Mouse (Mus musculus): ENCODE results near the gene Frrs1. TPM values are rescaled to one million over a fixed set of nuclear protein-coding genes. Genes with fewer than 3 reads are reported as not detected.

The Frrs1 gene
- polyA plus RNA-seq, 1 experiment, result 77.9 TPM

DNA sequence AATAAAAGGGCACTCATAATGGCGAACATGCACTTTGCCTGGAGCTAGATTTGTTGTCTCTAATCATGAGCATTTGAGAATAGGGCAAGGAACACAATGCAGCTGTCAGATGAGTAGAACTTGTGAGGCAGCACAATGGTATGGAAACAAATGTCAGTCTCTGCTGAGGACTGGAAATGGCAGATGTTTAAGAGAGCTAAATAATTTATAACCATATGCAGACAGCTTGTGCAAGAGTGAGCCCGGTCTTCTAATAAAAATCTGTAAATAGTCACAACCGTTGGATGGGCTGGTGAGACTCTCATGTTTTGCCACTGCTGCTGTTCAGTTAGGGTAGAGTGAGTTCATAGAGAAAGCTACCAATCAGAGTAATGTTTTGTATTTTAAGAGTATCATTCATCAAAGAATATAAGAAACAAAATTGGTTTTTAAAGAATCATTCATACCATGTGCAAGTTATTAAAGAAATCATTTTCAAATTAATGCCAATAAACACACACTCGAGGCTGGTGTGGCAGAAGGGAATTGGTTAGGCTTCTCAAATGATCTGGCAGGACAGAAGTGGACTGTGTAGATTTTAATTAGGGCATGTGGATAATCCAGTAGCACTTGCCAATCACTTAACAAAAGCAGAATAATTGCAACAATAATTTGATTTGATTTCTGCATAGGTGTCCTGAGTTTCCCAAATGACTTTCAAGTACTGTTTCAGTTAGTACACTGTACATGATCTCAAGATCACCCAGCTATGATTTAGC is 77.8 kb downstream of the Frrs1 start:
- H3K27ac ChIP-seq (ENCODE audit: insufficient read depth, low read depth, low read length), result no peak overlapping the region
- TF ChIP-seq CTCF (IDR thresholded peaks at IDR 0.05; ENCODE audit: low read depth, low read length), result no peak
- no peak for TF ChIP-seq POLR2A (IDR thresholded peaks at IDR 0.05; ENCODE audit: borderline replicate concordance, low read depth, low read length)
- no peak overlapping the region for H3K4me3 ChIP-seq (ENCODE audit: insufficient read depth, low read length)
- no peaks in the 10 kb centered on the region for H3K4me1 ChIP-seq (ENCODE audit: control insufficient read depth, insufficient read depth, low read length)

DNA sequence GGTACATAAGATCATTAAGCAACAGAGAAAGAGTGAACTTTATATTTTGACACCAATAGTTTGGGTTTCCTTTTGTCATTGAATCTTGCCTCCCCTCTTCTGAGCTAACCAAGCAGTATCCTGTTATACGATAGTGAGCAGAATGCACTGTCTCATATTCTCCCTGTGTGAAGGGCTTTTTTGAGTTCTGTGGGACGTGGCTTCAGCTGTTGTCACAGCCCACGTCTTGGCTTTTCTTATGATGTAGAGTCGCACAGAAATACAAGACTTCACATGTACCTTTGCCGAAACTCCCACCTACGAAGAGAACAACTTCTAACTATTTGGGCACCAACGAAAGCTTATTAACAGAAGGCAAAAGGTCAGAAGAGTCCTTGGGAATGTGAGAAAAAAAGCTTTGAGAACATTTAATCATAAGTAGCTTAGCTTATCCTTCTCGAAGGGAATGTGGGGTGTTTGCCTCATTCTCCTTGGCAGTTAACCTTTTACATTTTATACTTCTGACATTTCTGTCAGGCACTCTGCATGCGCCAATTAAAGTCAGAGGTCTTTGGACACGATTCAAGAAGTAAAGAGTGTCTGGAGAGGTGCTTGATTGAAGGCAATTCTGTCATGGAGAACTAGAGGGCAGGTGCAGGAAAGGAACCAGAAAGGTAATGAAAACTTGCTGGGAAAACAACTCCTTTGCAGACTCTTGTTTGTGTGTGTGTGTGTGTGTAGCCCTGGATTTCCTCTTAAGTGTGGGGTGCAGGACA is 81.7 kb downstream of the Frrs1 start:
- Histone ChIP-seq H3K4me3 (ENCODE audit: insufficient read depth, low read length) (no peak overlapping the region), H3K4me1 (ENCODE audit: control insufficient read depth, insufficient read depth, low read length) (no peaks in the 10 kb centered on the region), H3K27ac (ENCODE audit: insufficient read depth, low read depth, low read length) (no peak overlapping the region)
- TF ChIP-seq CTCF (IDR thresholded peaks at IDR 0.05; ENCODE audit: low read depth, low read length), result no peak
- no peak for TF ChIP-seq POLR2A (IDR thresholded peaks at IDR 0.05; ENCODE audit: borderline replicate concordance, low read depth, low read length)

DNA sequence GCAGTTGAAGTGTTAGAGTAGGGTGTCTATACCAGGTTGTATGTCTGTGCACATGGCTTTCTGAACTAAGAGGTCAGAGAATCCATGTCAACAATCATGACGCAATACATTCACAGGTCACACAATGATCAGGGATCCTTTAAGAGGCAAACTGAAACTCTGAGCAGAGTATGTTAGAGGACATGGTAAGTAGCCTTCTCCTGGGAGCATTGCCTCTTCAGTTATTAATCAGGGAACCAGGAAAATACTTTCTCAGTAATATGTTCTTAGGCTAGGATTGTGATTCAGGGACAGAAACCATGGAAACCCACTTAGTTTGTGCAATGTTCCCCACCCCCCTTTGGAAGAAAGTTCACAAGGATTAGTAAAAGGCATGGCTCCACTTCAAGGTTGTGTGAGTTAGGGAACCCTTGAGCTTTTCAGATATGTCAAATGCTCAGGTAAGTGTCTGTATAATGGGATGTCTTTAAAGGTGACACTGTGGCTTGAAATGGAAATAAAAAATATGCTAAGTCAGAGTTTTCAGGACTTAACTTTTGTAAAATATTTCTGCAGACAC is 82.4 kb downstream of the Frrs1 start:
- no peaks in the 10 kb centered on the region for H3K4me1 ChIP-seq (ENCODE audit: control insufficient read depth, insufficient read depth, low read length)
- TF ChIP-seq CTCF (IDR thresholded peaks at IDR 0.05; ENCODE audit: low read depth, low read length) (no peak), POLR2A (IDR thresholded peaks at IDR 0.05; ENCODE audit: borderline replicate concordance, low read depth, low read length) (no peak)
- H3K27ac ChIP-seq (ENCODE audit: insufficient read depth, low read depth, low read length), result no peak overlapping the region
- H3K4me3 ChIP-seq (ENCODE audit: insufficient read depth, low read length), result no peak overlapping the region

DNA sequence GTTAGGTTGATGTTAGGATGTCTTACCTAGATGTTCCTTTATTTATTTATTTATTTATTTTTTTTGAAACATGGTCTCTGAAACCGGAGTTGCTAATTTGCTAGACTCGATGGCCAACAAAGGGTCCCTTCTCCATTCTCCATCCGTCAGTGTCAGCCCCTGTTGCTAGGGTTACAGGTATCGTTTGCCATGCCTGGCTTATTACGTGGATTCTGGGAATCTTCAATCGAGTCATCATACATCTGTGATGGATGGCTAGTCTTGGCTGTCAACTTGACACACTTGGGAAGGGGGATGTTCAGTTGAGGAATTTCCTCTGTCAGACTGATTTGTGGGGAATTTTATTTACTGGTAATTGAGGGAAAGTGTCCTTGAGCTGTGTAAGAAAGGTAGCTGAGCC is 83.5 kb downstream of the Frrs1 start:
- H3K4me1 ChIP-seq (ENCODE audit: control insufficient read depth, insufficient read depth, low read length), result no peaks in the 10 kb centered on the region
- H3K4me3 ChIP-seq (ENCODE audit: insufficient read depth, low read length), result no peak overlapping the region
- H3K27ac ChIP-seq (ENCODE audit: insufficient read depth, low read depth, low read length), result no peak overlapping the region
- no peak for TF ChIP-seq CTCF (IDR thresholded peaks at IDR 0.05; ENCODE audit: low read depth, low read length)
- TF ChIP-seq POLR2A (IDR thresholded peaks at IDR 0.05; ENCODE audit: borderline replicate concordance, low read depth, low read length), result no peak

DNA sequence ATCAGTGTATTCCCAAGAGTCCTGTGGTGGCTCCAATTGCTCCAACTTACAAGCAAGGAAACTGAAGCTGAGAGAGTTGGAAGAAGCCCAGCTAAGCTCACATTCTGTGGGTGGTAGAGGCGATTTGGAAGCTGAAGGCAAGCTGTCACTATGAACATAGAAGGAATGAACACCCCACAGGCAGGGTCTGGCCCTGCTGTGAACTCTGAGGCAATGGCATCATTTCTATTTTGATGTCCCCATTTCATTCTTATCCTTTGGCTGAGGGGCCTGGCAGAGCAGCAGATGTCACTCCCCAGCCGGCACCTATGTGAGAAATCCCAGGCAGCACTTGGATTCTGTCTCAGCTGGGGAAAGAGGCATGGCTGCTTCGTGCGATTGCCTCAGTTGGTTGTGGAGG is 84.2 kb downstream of the Frrs1 start:
- TF ChIP-seq CTCF (IDR thresholded peaks at IDR 0.05; ENCODE audit: low read depth, low read length) (no peak), POLR2A (IDR thresholded peaks at IDR 0.05; ENCODE audit: borderline replicate concordance, low read depth, low read length) (no peak)
- Histone ChIP-seq H3K4me1 (ENCODE audit: control insufficient read depth, insufficient read depth, low read length) (no peaks in the 10 kb centered on the region), H3K4me3 (ENCODE audit: insufficient read depth, low read length) (no peak overlapping the region), H3K27ac (ENCODE audit: insufficient read depth, low read depth, low read length) (no peak overlapping the region)

DNA sequence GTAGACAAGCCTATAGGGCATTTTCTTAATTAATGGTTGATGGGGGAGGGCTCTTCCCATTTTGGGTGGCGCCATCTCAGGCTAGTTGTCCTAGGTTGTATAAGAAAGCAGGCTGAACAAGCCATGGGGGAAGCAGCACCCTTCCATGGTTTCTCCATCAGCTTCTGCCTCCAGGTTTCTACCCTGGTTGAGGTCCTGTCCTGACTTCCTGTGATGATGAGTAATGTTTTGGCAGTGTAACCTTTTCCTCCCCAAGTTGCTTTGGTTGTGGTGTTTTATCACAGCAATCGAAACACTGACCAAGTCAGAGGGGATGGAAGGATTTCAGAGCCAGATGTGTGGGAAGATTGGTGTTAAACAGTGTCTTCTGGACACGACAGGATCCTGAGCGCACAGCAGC is 87.2 kb downstream of the Frrs1 start:
- no peak for TF ChIP-seq POLR2A (IDR thresholded peaks at IDR 0.05; ENCODE audit: borderline replicate concordance, low read depth, low read length)
- TF ChIP-seq CTCF (IDR thresholded peaks at IDR 0.05; ENCODE audit: low read depth, low read length), result no peak
- no peak overlapping the region for H3K4me3 ChIP-seq (ENCODE audit: insufficient read depth, low read length)
- H3K27ac ChIP-seq (ENCODE audit: insufficient read depth, low read depth, low read length), result no peak overlapping the region

DNA sequence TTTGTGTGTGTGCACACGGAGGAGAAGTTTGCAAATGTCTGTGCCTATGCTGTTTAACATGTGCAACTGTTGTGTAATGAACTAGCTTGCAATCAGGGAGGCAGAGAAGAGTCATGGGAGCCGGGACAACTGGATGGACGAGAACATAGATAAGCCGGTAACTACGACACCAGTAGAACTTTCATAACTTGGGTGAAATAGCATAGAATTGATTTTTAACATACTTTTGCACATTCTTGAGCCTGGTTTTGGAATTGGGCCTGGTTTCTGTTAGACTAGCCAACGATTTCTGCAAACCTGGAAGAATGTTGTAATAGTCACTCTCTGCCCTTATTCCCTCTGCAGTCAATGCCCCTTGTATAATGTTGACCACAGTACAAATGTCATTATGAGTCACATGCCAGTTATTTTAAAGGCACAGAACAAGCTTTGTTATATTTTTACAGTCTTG is 91.4 kb downstream of the Frrs1 start:
- Histone ChIP-seq H3K4me3 (ENCODE audit: insufficient read depth, low read length) (no peak overlapping the region), H3K27ac (ENCODE audit: insufficient read depth, low read depth, low read length) (no peak overlapping the region), H3K4me1 (ENCODE audit: control insufficient read depth, insufficient read depth, low read length) (no peaks in the 10 kb centered on the region)
- TF ChIP-seq CTCF (IDR thresholded peaks at IDR 0.05; ENCODE audit: low read depth, low read length), result no peak
- no peak for TF ChIP-seq POLR2A (IDR thresholded peaks at IDR 0.05; ENCODE audit: borderline replicate concordance, low read depth, low read length)

More for the DNA sequence above, 87.2 kb downstream of the Frrs1 start:
- no peaks in the 10 kb centered on the region for H3K4me1 ChIP-seq (ENCODE audit: control insufficient read depth, insufficient read depth, low read length)

DNA sequence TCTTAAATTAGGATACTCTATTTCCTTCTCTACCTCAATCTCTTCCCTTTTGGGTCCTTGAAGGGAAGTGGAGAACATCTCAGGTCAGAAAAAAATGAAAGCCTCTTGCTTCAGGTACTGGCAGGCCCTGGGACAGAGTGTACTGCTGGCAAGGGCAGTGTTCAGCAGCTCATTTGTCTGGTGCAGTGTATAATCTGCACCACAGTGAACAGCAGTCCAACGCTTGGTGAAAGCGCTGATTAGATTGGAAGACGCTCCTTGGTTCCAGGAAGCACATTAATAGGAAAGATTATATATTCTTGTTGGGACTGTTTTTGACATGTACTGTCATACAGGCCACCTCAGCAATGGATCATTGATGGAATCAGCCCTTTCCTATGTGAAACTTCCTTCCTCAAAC is 92.2 kb downstream of the Frrs1 start:
- H3K4me1 ChIP-seq (ENCODE audit: control insufficient read depth, insufficient read depth, low read length), result no peaks in the 10 kb centered on the region
- H3K4me3 ChIP-seq (ENCODE audit: insufficient read depth, low read length), result no peak overlapping the region
- no peak overlapping the region for H3K27ac ChIP-seq (ENCODE audit: insufficient read depth, low read depth, low read length)
- TF ChIP-seq POLR2A (IDR thresholded peaks at IDR 0.05; ENCODE audit: borderline replicate concordance, low read depth, low read length), result no peak
- no peak for TF ChIP-seq CTCF (IDR thresholded peaks at IDR 0.05; ENCODE audit: low read depth, low read length)

DNA sequence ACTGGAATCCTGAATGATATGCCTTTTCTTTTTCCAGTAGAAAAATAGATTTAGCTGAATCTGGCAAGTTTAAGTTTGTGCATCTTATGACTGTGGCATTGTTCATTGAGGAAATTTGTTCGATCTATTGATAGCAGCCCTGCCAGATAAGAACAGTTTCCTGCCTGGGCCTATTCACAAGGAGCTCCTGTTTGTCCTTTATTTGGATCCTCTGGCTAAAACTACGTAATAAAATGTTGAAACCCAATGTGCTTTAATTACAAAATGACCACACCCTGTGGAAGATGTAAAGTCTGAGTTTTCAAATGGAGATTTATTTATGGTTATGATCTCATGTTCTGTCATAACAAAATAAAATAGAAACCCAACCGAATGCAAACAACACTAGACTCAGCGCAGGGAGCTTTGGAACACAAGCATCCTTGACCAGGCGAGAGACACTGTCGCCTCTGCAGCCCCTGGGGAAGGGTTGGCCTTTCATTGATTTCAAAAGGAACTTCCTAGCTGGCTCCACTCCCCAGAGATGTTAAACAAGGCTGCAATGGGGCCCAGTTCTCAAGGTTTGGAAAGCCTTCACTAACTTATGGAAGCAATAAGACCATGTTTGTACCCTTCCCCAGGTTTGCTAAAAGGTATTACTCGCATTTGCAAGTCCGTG is 93.1 kb downstream of the Frrs1 start:
- TF ChIP-seq POLR2A (IDR thresholded peaks at IDR 0.05; ENCODE audit: borderline replicate concordance, low read depth, low read length) (no peak), CTCF (IDR thresholded peaks at IDR 0.05; ENCODE audit: low read depth, low read length) (no peak)
- Histone ChIP-seq H3K4me3 (ENCODE audit: insufficient read depth, low read length) (no peak overlapping the region), H3K27ac (ENCODE audit: insufficient read depth, low read depth, low read length) (no peak overlapping the region), H3K4me1 (ENCODE audit: control insufficient read depth, insufficient read depth, low read length) (no peaks in the 10 kb centered on the region)
